Mouse (Mus musculus) spleen, adult 2 months (tissue): Measurements from ENCODE around the gene Qrich2. TPM values are rescaled to one million over a fixed set of nuclear protein-coding genes. Genes with fewer than 3 reads are reported as not detected.

Experiments used
- DNase-seq, 2 experiments: peaks; one replicate each; pipeline versions ENCODE4 v3.0.0 to v3.0.0-alpha.2; 2012 to 2021; ENCODE audit warnings: low spot score in 2 of 2, low read depth in 1 of 2
- H3K27ac ChIP-seq: fragments of 200-500 bp; 2 replicates; pipeline ENCODE4 v1.5.1; 2012; ENCODE audit warnings: low read length, inconsistent platforms; ENCODE audit not compliant: insufficient read depth
- H3K27me3 ChIP-seq: fragments of 200-500 bp; 2 replicates; pipeline ENCODE4 v1.6.1; 2012; ENCODE audit warnings: mild to moderate bottlenecking, moderate library complexity, low read length, inconsistent platforms; ENCODE audit not compliant: control insufficient read depth, insufficient read depth
- H3K36me3 ChIP-seq: fragments of 200-500 bp; 2 replicates; pipeline ENCODE4 v1.6.1; 2012; ENCODE audit warnings: mild to moderate bottlenecking, low read length, inconsistent platforms; ENCODE audit not compliant: control insufficient read depth, insufficient read depth
- H3K4me1 ChIP-seq: fragments of 200-500 bp; 2 replicates; pipeline ENCODE4 v1.6.1; 2011; ENCODE audit warnings: inconsistent platforms; ENCODE audit not compliant: control insufficient read depth, insufficient read depth, insufficient read length
- H3K4me3 ChIP-seq: fragments of 200-500 bp; 2 replicates; pipeline ENCODE4 v1.5.1; 2011; ENCODE audit warnings: mild to moderate bottlenecking, inconsistent platforms; ENCODE audit not compliant: insufficient read depth, insufficient read length; ENCODE audit errors: extremely low read depth
- CTCF ChIP-seq: fragments of 200-500 bp; IDR thresholded peaks from 2 replicates; pipeline ENCODE4 v1.5.1; 2011; ENCODE audit warnings: mild to moderate bottlenecking, inconsistent platforms; ENCODE audit not compliant: insufficient read depth, insufficient read length, insufficient replicate concordance; ENCODE audit errors: extremely low read depth
- POLR2A ChIP-seq: fragments of 200-500 bp; IDR thresholded peaks from 2 replicates; pipeline ENCODE4 v1.6.1; 2011; ENCODE audit warnings: low read depth, low read length, inconsistent platforms
- WGBS: fragments of 180-500 bp; shearing (Covaris S2); methylation state at CpG from one replicate; pipeline ENCODE4 v1.1.7; 2018; 5-methylcytosine and 5-hydroxymethylcytosine counted together
- polyA plus RNA-seq: library from polyadenylated mRNA; depleted of rRNA; stranded (reverse); fragments of >200 nt; gene quantifications from 2 replicates; pipeline ENCODE4 v1.2.3, GENCODE M21; 2012

The Qrich2 gene
- polyA plus RNA-seq, 1 experiment: 0.14 TPM

DNA sequence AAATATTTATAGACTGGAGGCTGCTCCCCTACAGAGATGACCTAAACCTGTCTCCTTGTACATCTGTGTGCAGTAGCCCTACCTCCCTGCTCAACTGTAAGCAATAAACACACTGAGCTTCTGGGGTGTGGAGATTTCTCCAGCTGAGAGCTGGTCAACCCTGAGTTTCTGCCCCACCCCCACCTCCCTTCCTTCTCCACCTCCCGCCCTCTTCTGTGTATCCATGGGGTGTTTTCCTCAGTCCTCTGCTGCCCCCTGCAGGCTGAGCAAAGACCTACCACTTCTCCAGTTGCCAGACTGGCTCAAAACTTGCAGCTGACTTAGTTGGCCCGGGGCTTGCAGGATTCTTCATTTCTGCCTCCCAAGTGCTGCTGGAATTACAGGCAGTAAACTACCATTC lies 2.2 kb downstream of the Qrich2 start:
- H3K4me3 ChIP-seq: no peak overlapping the region
- no peaks in the 10 kb centered on the region for H3K36me3 ChIP-seq
- WGBS: 0% methylated on average over 2 of the region's 2 CpGs
- no peaks in the 10 kb centered on the region for H3K4me1 ChIP-seq
- peak; percentile 50 to 76 for DNase-seq
- TF ChIP-seq CTCF (peak; percentile 82; the same call in 1 of the 2 replicates), POLR2A (no peak)
- no peaks in the 10 kb centered on the region for H3K27me3 ChIP-seq
- H3K27ac ChIP-seq: no peak overlapping the region

DNA sequence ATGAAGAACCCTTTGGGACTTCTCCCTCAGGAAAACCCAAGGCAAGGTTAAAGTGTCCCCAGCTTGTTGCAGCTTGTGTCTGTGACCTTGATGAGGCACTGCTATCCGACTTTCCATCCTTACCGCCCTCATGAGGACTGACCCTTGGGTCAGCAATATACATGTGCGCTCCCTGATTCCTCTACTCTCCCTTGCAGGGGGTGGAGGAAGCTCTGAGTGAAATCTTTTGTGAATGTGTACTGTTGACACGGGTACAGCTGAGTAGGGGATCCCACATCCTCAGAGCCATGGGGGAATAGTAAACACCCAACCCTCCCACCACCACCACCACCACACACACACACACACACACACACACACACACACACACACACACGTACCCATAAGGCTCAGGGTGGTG lies 2.7 kb downstream of the Qrich2 start:
- H3K4me3 ChIP-seq: no peak overlapping the region
- H3K27ac ChIP-seq: no peak overlapping the region
- 72% methylated on average over 5 of the region's 5 CpGs for WGBS
- DNase-seq: no peak
- no peak for TF ChIP-seq POLR2A
- no peak for TF ChIP-seq CTCF
- H3K27me3 ChIP-seq: no peaks in the 10 kb centered on the region
- no peaks in the 10 kb centered on the region for H3K4me1 ChIP-seq
- H3K36me3 ChIP-seq: no peaks in the 10 kb centered on the region

DNA sequence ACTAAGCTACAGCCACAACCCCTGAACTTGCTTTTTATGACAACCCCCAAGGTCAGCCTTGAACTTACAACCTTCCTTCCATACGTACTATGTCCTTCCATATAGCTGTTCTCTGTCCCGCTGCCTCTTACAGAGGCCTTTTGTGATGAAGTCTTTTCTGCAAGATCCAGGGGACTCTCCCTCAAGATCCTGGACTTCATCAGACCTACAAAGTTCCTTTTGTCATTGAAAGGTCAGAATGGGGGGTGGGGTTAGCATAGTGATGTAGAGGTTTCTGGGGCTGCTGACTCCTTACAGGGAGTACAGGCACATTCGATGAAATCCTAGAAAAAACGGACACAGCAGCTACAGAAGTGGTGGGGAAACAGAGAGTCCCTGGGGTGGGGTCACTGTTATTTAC lies 6.3 kb downstream of the Qrich2 start:
- H3K36me3 ChIP-seq: no peaks in the 10 kb centered on the region
- TF ChIP-seq CTCF: no peak
- TF ChIP-seq POLR2A: no peak
- H3K4me3 ChIP-seq: no peak overlapping the region
- no peak overlapping the region for H3K27ac ChIP-seq
- no peaks in the 10 kb centered on the region for H3K27me3 ChIP-seq
- WGBS: 75% methylated on average over 4 of the region's 4 CpGs
- H3K4me1 ChIP-seq: no peaks in the 10 kb centered on the region
- DNase-seq: no peak

DNA sequence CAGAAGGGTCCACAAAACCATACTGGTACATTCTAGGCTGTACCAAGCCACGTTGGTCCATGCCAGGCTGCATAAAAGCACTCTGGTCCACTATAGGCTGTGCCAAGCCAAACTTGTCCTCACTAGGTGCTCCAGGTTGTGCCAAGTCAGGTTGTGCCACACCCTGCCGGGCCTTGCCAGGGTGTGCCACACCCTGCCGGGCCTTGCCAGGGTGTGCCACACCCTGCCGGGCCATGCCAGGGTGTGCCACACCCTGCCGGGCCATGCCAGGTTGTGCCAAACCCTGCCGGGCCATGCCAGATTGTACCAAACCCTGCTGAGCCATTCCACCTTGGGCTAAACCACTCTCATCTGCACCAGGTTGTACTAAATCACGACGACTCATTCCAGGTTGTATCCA lies 9.8 kb downstream of the Qrich2 start:
- no peaks in the 10 kb centered on the region for H3K27me3 ChIP-seq
- no peak overlapping the region for H3K27ac ChIP-seq
- H3K36me3 ChIP-seq: no peaks in the 10 kb centered on the region
- TF ChIP-seq CTCF: no peak
- no peak for TF ChIP-seq POLR2A
- DNase-seq: no peak
- no peak overlapping the region for H3K4me3 ChIP-seq
- WGBS: 70% methylated on average over 8 of the region's 8 CpGs
- H3K4me1 ChIP-seq: no peaks in the 10 kb centered on the region

DNA sequence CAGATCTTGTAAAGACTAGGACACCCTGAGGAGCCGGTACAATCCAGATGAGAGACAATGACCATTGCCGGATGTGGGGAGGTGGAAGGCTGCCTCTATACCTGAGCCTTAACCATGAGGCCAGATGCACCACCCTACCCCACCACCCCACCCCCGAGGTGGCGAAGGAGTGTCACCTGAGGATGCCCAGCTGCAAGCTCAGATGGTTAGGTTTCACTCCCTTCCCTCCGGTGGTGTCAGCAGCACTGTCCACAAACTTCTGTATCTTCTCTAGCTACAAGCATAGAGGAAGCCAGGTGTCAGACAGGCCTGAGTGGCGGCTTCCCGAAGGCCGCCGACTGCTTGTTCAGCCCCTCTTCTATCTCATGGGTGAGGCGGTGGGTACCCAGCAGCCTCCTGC lies 12.2 kb downstream of the Qrich2 start:
- no peaks in the 10 kb centered on the region for H3K27me3 ChIP-seq
- TF ChIP-seq POLR2A (no peak), CTCF (no peak)
- H3K36me3 ChIP-seq: no peaks in the 10 kb centered on the region
- DNase-seq: peak in 1 of 2 experiments; percentile 37
- H3K4me3 ChIP-seq: no peak overlapping the region
- WGBS: 91% methylated on average over 10 of the region's 10 CpGs
- H3K4me1 ChIP-seq: no peaks in the 10 kb centered on the region
- no peak overlapping the region for H3K27ac ChIP-seq

DNA sequence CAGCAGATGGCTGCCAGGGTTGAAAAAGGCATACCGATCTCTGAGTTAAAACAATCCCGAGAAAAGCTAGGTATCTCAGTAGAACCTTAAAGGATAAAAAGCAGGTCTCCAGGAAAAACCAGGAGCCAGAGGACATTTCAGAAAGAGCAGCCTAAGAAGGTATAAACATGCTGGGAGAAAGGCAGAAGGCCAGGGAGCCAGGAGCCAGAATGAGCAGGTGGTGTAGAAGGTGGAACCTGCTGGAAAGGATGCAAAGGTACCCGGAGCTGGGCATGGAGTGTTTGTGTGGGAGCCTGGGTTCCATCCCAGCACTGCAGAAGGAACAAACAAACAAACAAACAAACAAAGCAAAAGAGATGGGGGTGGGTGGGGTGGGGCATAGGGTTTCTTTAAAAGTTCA lies 16.7 kb downstream of the Qrich2 start:
- Histone ChIP-seq H3K36me3 (no peaks in the 10 kb centered on the region), H3K27ac (no peak overlapping the region), H3K4me3 (no peak overlapping the region), H3K4me1 (peaks cover 3% of the 10 kb centered on the region; the same call in 1 of the 2 replicates), H3K27me3 (no peaks in the 10 kb centered on the region)
- TF ChIP-seq CTCF (no peak), POLR2A (no peak)
- no peak for DNase-seq
- WGBS: 93% methylated on average over 3 of the region's 3 CpGs

DNA sequence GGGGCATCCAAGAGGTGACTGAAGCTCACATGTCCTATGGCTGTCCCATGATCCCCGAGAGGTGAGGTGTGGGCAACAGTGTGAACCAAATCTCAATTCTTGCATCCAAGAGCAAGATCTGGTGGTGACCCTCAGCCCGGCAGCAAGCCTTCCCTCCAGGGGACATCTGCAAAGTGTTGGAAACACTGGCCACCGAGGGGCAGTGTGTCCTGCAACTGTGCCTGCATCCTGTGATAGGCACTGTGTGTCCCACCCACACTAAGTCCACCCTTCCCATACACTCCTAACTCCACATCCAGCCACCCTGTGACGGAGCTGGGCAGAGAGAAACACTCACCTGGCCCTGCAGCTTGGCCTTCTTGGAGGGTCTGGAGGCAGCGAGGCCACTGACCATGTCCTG lies 18.2 kb downstream of the Qrich2 start:
- no peaks in the 10 kb centered on the region for H3K36me3 ChIP-seq
- H3K27me3 ChIP-seq: no peaks in the 10 kb centered on the region
- peaks cover 3% of the 10 kb centered on the region; the same call in 1 of the 2 replicates for H3K4me1 ChIP-seq
- DNase-seq: no peak
- H3K27ac ChIP-seq: no peak overlapping the region
- TF ChIP-seq POLR2A (no peak), CTCF (no peak)
- no peak overlapping the region for H3K4me3 ChIP-seq
- 76% methylated on average over 5 of the region's 5 CpGs for WGBS
